Mouse (Mus musculus): ENCODE results near the gene Stxbp4.

DNA sequence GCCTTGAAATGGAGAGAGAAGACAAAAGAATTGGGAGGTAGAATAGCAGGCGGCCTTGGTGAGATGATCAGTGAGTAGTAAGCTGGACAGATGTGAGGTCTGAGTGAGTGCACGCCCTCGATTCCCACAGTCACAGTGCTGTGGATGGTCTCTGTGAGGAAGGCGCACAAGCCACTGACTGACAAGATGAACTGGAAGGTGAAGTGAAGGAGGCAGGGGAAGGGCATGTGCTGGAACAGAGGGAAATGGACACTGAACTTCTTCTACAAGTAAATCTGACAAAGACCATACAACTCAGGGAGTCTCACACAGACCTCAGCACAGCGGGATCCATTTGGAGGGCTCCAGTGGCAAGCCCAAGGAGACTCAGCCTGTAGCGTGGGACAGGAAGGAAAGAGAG lies 138.0 kb downstream of the Stxbp4 start:
- TF ChIP-seq GABPA (IDR thresholded peaks at IDR 0.05; ENCODE audit: low read depth, low read length) = no peak
- TF ChIP-seq CTCF (IDR thresholded peaks at IDR 0.05 in 2 of 3, conservative IDR thresholded peaks at IDR 0.05 in 1 of 3; ENCODE audit: control insufficient read depth in 1 of 3, insufficient read depth in 1 of 3, low read depth in 2 of 3, low read length in 3 of 3, poor library complexity in 1 of 3, severe bottlenecking in 1 of 3) = no peak
- TF ChIP-seq GATA1 (IDR thresholded peaks at IDR 0.05; ENCODE audit: low read depth, low read length) = no peak
- TF ChIP-seq MAX (IDR thresholded peaks at IDR 0.05; ENCODE audit: low read length) = no peak
- TF ChIP-seq MAZ (IDR thresholded peaks at IDR 0.05; ENCODE audit: low read depth, low read length) = no peak
- no peak for TF ChIP-seq POLR2AphosphoS2 (IDR thresholded peaks at IDR 0.05; ENCODE audit: low read length)
- TF ChIP-seq POLR2A (IDR thresholded peaks at IDR 0.05; ENCODE audit: control insufficient read depth in 1 of 2, insufficient read depth in 1 of 2, low read depth in 1 of 2, low read length in 2 of 2, poor library complexity in 1 of 2) = no peak

Measured in MEL (cell line).